Comparison of ENCODE assay signal across 8 mouse cellular contexts in the genomic region with DNA sequence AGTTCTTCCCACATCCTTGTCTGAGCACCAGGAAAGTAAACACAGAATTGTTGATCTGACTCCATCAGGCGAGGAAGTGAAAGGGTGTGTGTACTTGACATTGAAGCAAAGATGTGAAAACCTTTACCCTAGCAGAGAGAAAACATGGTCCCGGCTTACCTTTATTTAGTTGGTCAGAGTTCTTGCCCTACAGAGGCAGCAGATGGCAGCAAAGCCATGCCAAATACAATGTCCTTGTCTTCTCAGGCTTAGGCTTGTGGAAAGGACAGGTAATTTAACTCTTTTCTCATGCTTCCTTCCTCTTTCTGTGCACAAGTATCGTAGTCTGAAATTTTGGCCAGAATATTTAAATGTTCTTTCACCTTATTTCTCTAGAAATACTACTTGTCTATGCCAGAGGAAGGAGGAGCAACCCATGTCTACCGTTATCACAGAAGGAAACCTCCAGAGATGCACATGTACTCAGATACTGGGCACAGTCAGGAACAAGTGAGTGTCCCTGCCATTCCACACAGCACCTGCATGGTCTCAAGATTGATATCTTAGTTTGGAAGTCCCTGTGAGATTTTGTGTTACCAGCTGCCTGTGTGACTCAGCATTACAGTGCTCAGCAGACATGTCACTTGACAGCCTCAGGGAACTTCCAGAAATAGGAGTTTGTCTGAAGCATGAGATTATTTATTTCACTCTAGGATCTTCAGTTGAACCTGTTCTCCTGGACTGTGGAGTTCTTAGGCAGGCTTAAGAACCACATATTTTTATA. TPM values are rescaled to one million over a fixed set of nuclear protein-coding genes. Genes with fewer than 3 reads are reported as not detected.
DNase-seq lines count a peak whose midpoint lies in the region; ATAC-seq and TF ChIP-seq lines count a peak whose summit lies in the region.

No protein-coding gene starts in this region.

- H3K9me3 ChIP-seq in MEL (replicated peaks; ENCODE audit: insufficient read depth, low read length) = no peaks in the 10 kb centered on the region
- H3K9me3 ChIP-seq in forebrain, embryonic 13.5 days (replicated peaks) = no peaks in the 10 kb centered on the region

- peak; percentile 69 for ATAC-seq in cerebellum, adult (ENCODE audit: insufficient number of reproducible peaks, low FRiP score, low TSS enrichment)
- no peak for ATAC-seq in forebrain, embryonic 13.5 days

- no peak overlapping the region for H3K9ac ChIP-seq in MEL (ENCODE audit: control insufficient read depth, low read depth, low read length, poor library complexity, severe bottlenecking)
- H3K9ac ChIP-seq in liver, adult 2 months (ENCODE audit: low read depth, low read length) = no peak overlapping the region
- H3K9ac ChIP-seq in forebrain, embryonic 13.5 days = no peak overlapping the region

- peak; percentile 29 to 40 for DNase-seq in layer of hippocampus, postnatal 14 days (ENCODE audit: low spot score in 2 of 2)
- DNase-seq in layer of hippocampus, adult 9-10 months (ENCODE audit: low spot score) = no peak
- peak; percentile 76 for DNase-seq in MEL (ENCODE audit: low read depth, low spot score)
- DNase-seq in frontal cortex, postnatal 36 days (ENCODE audit: low spot score in 2 of 2) = peak; percentile 28 to 68
- peak; percentile 43 for DNase-seq in liver, adult 2 months (ENCODE audit: extremely low read depth, low read depth, low spot score)
- peak; percentile 48 for DNase-seq in right cerebral cortex, postnatal 14 days

- no peak for TF ChIP-seq POLR2A in MEL (IDR thresholded peaks at IDR 0.05; ENCODE audit: control insufficient read depth in 1 of 2, insufficient read depth in 1 of 2, low read depth in 1 of 2, low read length in 2 of 2, poor library complexity in 1 of 2)
- TF ChIP-seq POLR2A in liver, adult 2 months (IDR thresholded peaks at IDR 0.05; ENCODE audit: extremely low read depth, insufficient read depth, low read length) = no peak

- 0 out of 4 replicates have a peak, but pooled peaks of 1 of the 2 experiments have one; percentile 5 for TF ChIP-seq EP300 in MEL (IDR thresholded peaks at IDR 0.05; ENCODE audit: low read depth in 1 of 2, low read length in 2 of 2)

- H3K36me3 ChIP-seq in MEL (ENCODE audit: control insufficient read depth in 1 of 2, insufficient read depth in 2 of 2, low read length in 2 of 2) = peaks cover 0 to 22% of the 10 kb centered on the region in 2 experiments; a peak in 3 of 4 replicates
- peaks cover 28% of the 10 kb centered on the region for H3K36me3 ChIP-seq in liver, adult 2 months (ENCODE audit: control insufficient read depth, insufficient read depth, low read length)
- H3K36me3 ChIP-seq in forebrain, embryonic 13.5 days (ENCODE audit: poor library complexity, severe bottlenecking) = peaks cover 34% of the 10 kb centered on the region

- peaks cover 4% of the 10 kb centered on the region for H3K79me2 ChIP-seq in MEL (ENCODE audit: control insufficient read depth, insufficient read depth, low read length, poor library complexity)
- no peaks in the 10 kb centered on the region for H3K79me2 ChIP-seq in liver, adult 2 months (ENCODE audit: control insufficient read depth, insufficient read depth, low read length)

- H3K4me3 ChIP-seq in MEL (ENCODE audit: control insufficient read depth in 1 of 2, insufficient read depth in 1 of 2, low read depth in 2 of 2, low read length in 2 of 2) = no peak overlapping the region
- no peak overlapping the region for H3K4me3 ChIP-seq in liver, adult 2 months (ENCODE audit: insufficient read depth, low read depth, low read length)
- no peak overlapping the region for H3K4me3 ChIP-seq in forebrain, embryonic 13.5 days

- no peaks in the 10 kb centered on the region for H3K27me3 ChIP-seq in MEL (ENCODE audit: control insufficient read depth in 1 of 2, insufficient read depth in 2 of 2, low read length in 2 of 2)
- no peaks in the 10 kb centered on the region for H3K27me3 ChIP-seq in liver, adult 2 months (ENCODE audit: control insufficient read depth, insufficient read depth, low read length)
- no peaks in the 10 kb centered on the region for H3K27me3 ChIP-seq in forebrain, embryonic 13.5 days

- H3K4me2 ChIP-seq in forebrain, embryonic 13.5 days = no peak overlapping the region

- H3K27ac ChIP-seq in MEL (ENCODE audit: control insufficient read depth, low read depth, low read length) = peak overlapping the region; percentile 9; the same call in 1 of the 2 replicates
- no peak overlapping the region for H3K27ac ChIP-seq in liver, adult 2 months (replicated peaks; ENCODE audit: insufficient read depth, low read depth, low read length)
- H3K27ac ChIP-seq in forebrain, embryonic 13.5 days = no peak overlapping the region

- TF ChIP-seq RAD21 in MEL (IDR thresholded peaks at IDR 0.05; ENCODE audit: low read depth, low read length) = peak; percentile 83

- 47% methylated on average over 4 of the region's 4 CpGs for WGBS in liver, adult 2 months
- WGBS in forebrain, embryonic 13.5 days = 64% methylated on average over 4 of the region's 4 CpGs

- peaks cover 3 to 23% of the 10 kb centered on the region in 2 experiments; a peak in 3 of 4 replicates for H3K4me1 ChIP-seq in MEL (ENCODE audit: control insufficient read depth in 1 of 2, insufficient read depth in 2 of 2, low read length in 2 of 2)
- peaks cover 7% of the 10 kb centered on the region; the same call in 1 of the 2 replicates for H3K4me1 ChIP-seq in liver, adult 2 months (ENCODE audit: control insufficient read depth, insufficient read depth, low read length)
- peaks cover 9% of the 10 kb centered on the region; the same call in 1 of the 2 replicates for H3K4me1 ChIP-seq in forebrain, embryonic 13.5 days

- TF ChIP-seq CTCF in MEL (IDR thresholded peaks at IDR 0.05 in 2 of 3, conservative IDR thresholded peaks at IDR 0.05 in 1 of 3; ENCODE audit: control insufficient read depth in 1 of 3, insufficient read depth in 1 of 3, low read depth in 2 of 3, low read length in 3 of 3, poor library complexity in 1 of 3, severe bottlenecking in 1 of 3) = peak; percentile 44 to 81 (median 62)
- peak; percentile 33 for TF ChIP-seq CTCF in liver, adult 2 months (IDR thresholded peaks at IDR 0.05; ENCODE audit: low read depth, low read length)

TF ChIP-seq in MEL, 35 proteins besides CTCF, POLR2A, EP300 and RAD21:
- peak; percentile 17; the same call in 1 of the 2 replicates for TF ChIP-seq MAX (IDR thresholded peaks at IDR 0.05; ENCODE audit: low read length)
- TF ChIP-seq BHLHE40 (IDR thresholded peaks at IDR 0.05; ENCODE audit: borderline replicate concordance, low read depth, low read length) = no peak
- peak; percentile 63 for TF ChIP-seq ZC3H11A (IDR thresholded peaks at IDR 0.05; ENCODE audit: low read depth, low read length)
- TF ChIP-seq SMC3 (IDR thresholded peaks at IDR 0.05; ENCODE audit: low read depth, low read length) = peak; percentile 71
- TF ChIP-seq ETS1 (IDR thresholded peaks at IDR 0.05; ENCODE audit: low read depth, low read length) = peak; percentile 65
- peak; percentile 46 for TF ChIP-seq MXI1 (IDR thresholded peaks at IDR 0.05; ENCODE audit: low read depth, low read length)
- TF ChIP-seq ZKSCAN1 (IDR thresholded peaks at IDR 0.05; ENCODE audit: low read depth, low read length) = no peak

RNA-seq across cellular contexts. Expression of a gene that starts 3.7 kb away (rescaled TPM):
- total RNA-seq in layer of hippocampus, postnatal 14 days (2021) = 1 to 10 TPM; 4.8 to 5.6 TPM
- total RNA-seq in MEL (2012; rRNA removed) = 26.4 and 29.0 TPM in 2 replicates
- 10 to 100 TPM in 1 of 2 experiments, not detected in 1; 34.0 TPM for polyA plus RNA-seq in MEL (2012; ENCODE audit: insufficient read depth in 1 of 2, insufficient read length in 2 of 2, low read depth in 1 of 2, low replicate concordance in 2 of 2, missing spikeins in 1 of 2)
- total RNA-seq in liver, adult 2 months (2014; rRNA removed) = 17.2 and 20.2 TPM in 2 replicates
- polyA plus RNA-seq in liver, adult 2 months (2012; rRNA removed) = 14.0 and 15.9 TPM in 2 replicates
- polyA plus RNA-seq in forebrain, embryonic 13.5 days (2015; fragmentation: Nextera tagmentation; extraction: Ambion mirVana) = 17.0 and 18.1 TPM in 2 replicates

RNA-seq across cellular contexts. Expression of a gene that starts 3.8 kb away (rescaled TPM):
- 10 to 100 TPM; 30.2 to 35.7 TPM for total RNA-seq in layer of hippocampus, postnatal 14 days (2021)
- total RNA-seq in MEL (2012; rRNA removed) = 2.6 and 2.7 TPM in 2 replicates
- polyA plus RNA-seq in MEL (2012; ENCODE audit: insufficient read depth in 1 of 2, insufficient read length in 2 of 2, low read depth in 1 of 2, low replicate concordance in 2 of 2, missing spikeins in 1 of 2) = 1 to 10 TPM in 1 of 2 experiments, not detected in 1; 3.4 TPM
- 8.3 and 22.6 TPM in 2 replicates for total RNA-seq in liver, adult 2 months (2014; rRNA removed)
- polyA plus RNA-seq in liver, adult 2 months (2012; rRNA removed) = 36.4 and 44.1 TPM in 2 replicates
- 12.0 and 13.0 TPM in 2 replicates for polyA plus RNA-seq in forebrain, embryonic 13.5 days (2015; fragmentation: Nextera tagmentation; extraction: Ambion mirVana)

RNA-seq across cellular contexts. Expression of a gene that starts 16.4 kb away (rescaled TPM):
- total RNA-seq in layer of hippocampus, postnatal 14 days (2021) = 1 to 10 TPM in 1 of 2 experiments, not detected in 1; 1.3 TPM
- total RNA-seq in MEL (2012; rRNA removed) = 0.10 TPM in 1 of 2 replicates, not detected in the other
- under 1 TPM in 1 of 2 experiments, not detected in 1; 0.39 TPM for polyA plus RNA-seq in MEL (2012; ENCODE audit: insufficient read depth in 1 of 2, insufficient read length in 2 of 2, low read depth in 1 of 2, low replicate concordance in 2 of 2, missing spikeins in 1 of 2)
- total RNA-seq in liver, adult 2 months (2014; rRNA removed) = not detected in 2 replicates
- not detected in 2 replicates for polyA plus RNA-seq in liver, adult 2 months (2012; rRNA removed)
- 0.31 and 0.37 TPM in 2 replicates for polyA plus RNA-seq in forebrain, embryonic 13.5 days (2015; fragmentation: Nextera tagmentation; extraction: Ambion mirVana)

RNA-seq across cellular contexts. Expression of a gene that starts 24.3 kb away (rescaled TPM):
- total RNA-seq in layer of hippocampus, postnatal 14 days (2021) = not detected
- total RNA-seq in MEL (2012; rRNA removed) = not detected in 2 replicates
- not detected for polyA plus RNA-seq in MEL (2012; ENCODE audit: insufficient read depth in 1 of 2, insufficient read length in 2 of 2, low read depth in 1 of 2, low replicate concordance in 2 of 2, missing spikeins in 1 of 2)
- not detected in 2 replicates for total RNA-seq in liver, adult 2 months (2014; rRNA removed)
- 0.18 TPM in 1 of 2 replicates, not detected in the other for polyA plus RNA-seq in liver, adult 2 months (2012; rRNA removed)
- not detected in 2 replicates for polyA plus RNA-seq in forebrain, embryonic 13.5 days (2015; fragmentation: Nextera tagmentation; extraction: Ambion mirVana)

RNA-seq across cellular contexts. Expression of a gene that starts 45.5 kb away (rescaled TPM):
- total RNA-seq in layer of hippocampus, postnatal 14 days (2021) = 10 to 100 TPM; 82.6 to 83.7 TPM
- 25.1 and 30.6 TPM in 2 replicates for total RNA-seq in MEL (2012; rRNA removed)
- polyA plus RNA-seq in MEL (2012; ENCODE audit: insufficient read depth in 1 of 2, insufficient read length in 2 of 2, low read depth in 1 of 2, low replicate concordance in 2 of 2, missing spikeins in 1 of 2) = 10 to 100 TPM in 1 of 2 experiments, not detected in 1; 26.4 TPM
- 25.2 and 26.3 TPM in 2 replicates for total RNA-seq in liver, adult 2 months (2014; rRNA removed)
- 16.5 and 18.4 TPM in 2 replicates for polyA plus RNA-seq in liver, adult 2 months (2012; rRNA removed)
- polyA plus RNA-seq in forebrain, embryonic 13.5 days (2015; fragmentation: Nextera tagmentation; extraction: Ambion mirVana) = 62.8 and 67.0 TPM in 2 replicates
